Mouse (Mus musculus) ovary, postnatal 14 days (tissue): ENCODE measurements around the gene Mertk.

Experiments
- DNase-seq: peaks from one replicate; pipeline ENCODE4 v3.0.0; 2022; ENCODE audit warnings: low spot score

Gene Mertk

GRCm38 (mm10) chr2:128722106-128722710 lies 23.5 kb downstream of the Mertk start:
- no peak for DNase-seq

GRCm38 (mm10) chr2:128726067-128726466 lies 27.3 kb downstream of the Mertk start:
- DNase-seq: no peak

- DNase-seq: no peak
Observed at GRCm38 (mm10) chr2:128726626-128727025, 27.9 kb downstream of the Mertk start.

GRCm38 (mm10) chr2:128727552-128727951 lies 28.8 kb downstream of the Mertk start:
- no peak for DNase-seq

- DNase-seq: no peak
Observed at GRCm38 (mm10) chr2:128728066-128728465, 29.3 kb downstream of the Mertk start.

GRCm38 (mm10) chr2:128729141-128729540 lies 30.4 kb downstream of the Mertk start:
- DNase-seq: no peak

GRCm38 (mm10) chr2:128731514-128731913 lies 32.8 kb downstream of the Mertk start:
- no peak for DNase-seq

GRCm38 (mm10) chr2:128731951-128732350 lies 33.2 kb downstream of the Mertk start:
- DNase-seq: no peak

- DNase-seq: no peak
Observed at GRCm38 (mm10) chr2:128735089-128735488, 36.3 kb downstream of the Mertk start.

GRCm38 (mm10) chr2:128737051-128737450 lies 38.3 kb downstream of the Mertk start:
- DNase-seq: no peak

GRCm38 (mm10) chr2:128737796-128738195 lies 39.0 kb downstream of the Mertk start:
- DNase-seq: no peak

GRCm38 (mm10) chr2:128738725-128739258 lies 40.0 kb downstream of the Mertk start:
- no peak for DNase-seq

- DNase-seq: no peak
Observed at GRCm38 (mm10) chr2:128745879-128746620, 47.3 kb downstream of the Mertk start.

GRCm38 (mm10) chr2:128746621-128747151 lies 47.9 kb downstream of the Mertk start:
- DNase-seq: no peak

- DNase-seq: no peak
Observed at GRCm38 (mm10) chr2:128747433-128748028, 48.8 kb downstream of the Mertk start.

GRCm38 (mm10) chr2:128748171-128748570 lies 49.4 kb downstream of the Mertk start:
- no peak for DNase-seq

- DNase-seq: no peak
Observed at GRCm38 (mm10) chr2:128751030-128751429, 52.3 kb downstream of the Mertk start.

GRCm38 (mm10) chr2:128753295-128753873 lies 54.6 kb downstream of the Mertk start:
- no peak for DNase-seq

- DNase-seq: no peak
Observed at GRCm38 (mm10) chr2:128755149-128755691, 56.5 kb downstream of the Mertk start.

GRCm38 (mm10) chr2:128758724-128759340 lies 60.1 kb downstream of the Mertk start:
- DNase-seq: no peak

GRCm38 (mm10) chr2:128762008-128762407 lies 63.3 kb downstream of the Mertk start:
- no peak for DNase-seq

- DNase-seq: no peak
Observed at GRCm38 (mm10) chr2:128765787-128766186, 67.0 kb downstream of the Mertk start.
